Mouse (Mus musculus): ENCODE results near the gene Gm37240.

Gm37240 gene

DNA sequence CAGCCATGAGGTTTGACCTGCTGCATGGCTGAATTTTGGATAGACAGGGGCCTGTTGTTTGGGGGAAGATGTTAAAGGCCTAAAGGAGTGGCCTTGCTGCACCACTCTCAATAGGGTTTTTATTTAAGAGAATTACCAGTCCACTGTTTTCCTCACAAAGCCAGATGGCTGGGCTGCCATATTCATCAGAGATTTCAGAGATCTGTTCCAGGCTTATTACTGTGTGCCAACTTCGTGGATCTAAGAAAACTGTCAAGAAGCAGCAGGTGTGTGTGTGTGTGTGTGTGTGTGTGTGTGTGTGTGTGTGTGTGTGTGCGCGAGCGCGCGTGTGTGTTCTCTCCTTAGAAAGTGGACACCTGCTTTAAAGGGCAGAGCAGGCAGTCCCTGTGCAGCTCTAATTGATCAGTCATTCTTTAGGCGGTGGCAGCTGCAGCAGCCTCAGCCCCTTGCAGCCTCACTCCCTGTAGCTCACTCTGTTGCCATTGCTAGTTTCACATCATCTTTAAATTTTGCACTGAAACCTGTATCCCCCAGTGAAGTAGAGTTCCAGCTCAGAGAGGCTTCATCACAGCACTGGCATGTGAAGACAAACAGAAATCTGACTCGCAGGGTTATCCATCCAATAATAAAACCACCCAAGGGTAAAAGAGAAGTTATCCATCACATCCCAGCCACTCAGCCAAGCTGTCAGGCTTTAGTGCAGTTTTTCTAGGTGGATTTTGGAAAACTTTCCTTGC is 252.8 kb downstream of the Gm37240 start:
- in situ Hi-C loops (cut with MboI), result no loop called here

DNA sequence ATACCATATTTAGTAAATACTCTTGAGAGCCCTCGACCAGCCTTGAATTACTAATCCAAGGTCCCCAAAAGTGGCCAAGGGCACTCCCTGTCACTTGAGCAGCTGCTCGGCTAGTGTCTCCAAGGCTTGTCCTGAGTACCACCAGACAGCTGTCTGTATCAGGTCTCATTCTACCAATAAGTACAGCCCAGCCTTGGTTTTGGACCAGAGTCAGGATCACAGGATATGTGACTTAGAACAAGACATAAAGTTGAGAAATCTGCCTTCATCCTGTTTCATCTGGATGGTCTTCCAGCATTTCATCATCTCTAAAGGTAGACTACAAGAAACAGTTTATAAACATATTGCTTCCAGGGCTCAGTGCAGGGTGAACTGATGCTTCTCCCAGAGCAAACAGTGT is 253.6 kb downstream of the Gm37240 start:
- in situ Hi-C loops (cut with MboI), result no loop called here

DNA sequence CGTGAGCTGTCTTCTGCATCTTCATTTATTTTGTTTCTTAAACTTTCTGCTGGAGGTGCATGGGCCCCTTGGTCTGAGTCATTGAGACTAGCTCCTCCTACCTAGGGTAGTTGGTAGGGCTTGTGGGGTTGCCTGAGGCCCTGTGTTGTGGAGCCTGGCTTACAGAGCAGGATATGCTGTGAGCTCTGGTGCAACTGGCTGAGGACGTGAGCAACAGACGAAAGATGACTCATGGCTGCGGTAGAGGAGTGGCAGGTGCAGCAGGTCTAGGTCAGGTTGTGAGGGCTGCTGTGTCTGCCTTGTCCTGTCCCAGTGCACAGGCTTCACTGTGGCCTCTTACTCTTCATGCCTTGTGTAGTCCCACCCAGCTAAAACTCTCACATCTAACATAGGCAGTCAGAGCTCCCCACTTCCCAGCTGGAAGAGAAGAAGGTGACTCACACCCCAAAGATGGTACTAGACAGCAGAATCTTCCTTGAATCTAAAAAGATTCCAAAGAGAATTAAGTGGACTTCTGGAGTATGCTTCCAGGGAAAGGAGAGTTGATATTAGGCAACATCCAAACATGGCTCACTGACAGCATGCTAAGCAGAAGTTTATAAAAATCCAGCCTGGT is 257.3 kb downstream of the Gm37240 start:
- in situ Hi-C loops (cut with MboI), result no loop called here

- in situ Hi-C loops (cut with MboI), result no loop called here
Observed at GRCm38 (mm10) chr3:85619751-85620150, 267.6 kb downstream of the Gm37240 start.

DNA sequence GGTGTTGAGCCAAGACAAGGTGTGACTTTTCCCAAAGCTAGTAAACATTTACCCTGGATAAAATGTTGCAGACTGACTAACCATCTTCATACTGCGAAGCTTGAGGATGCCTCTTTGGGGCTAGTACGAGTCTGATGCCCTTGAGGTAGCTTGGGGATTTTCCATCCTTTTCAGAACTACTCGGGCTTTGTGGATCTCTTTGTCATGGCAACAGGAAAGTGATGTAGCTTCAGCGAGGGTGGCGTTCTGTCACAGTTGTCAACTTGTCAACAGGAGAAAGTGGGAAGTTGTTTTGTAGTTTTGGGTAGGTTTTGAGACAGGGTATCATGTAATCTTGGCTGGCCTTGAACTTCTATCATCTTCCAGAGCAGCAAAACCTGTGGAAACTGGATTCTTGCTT is 268.0 kb downstream of the Gm37240 start:
- in situ Hi-C loops (cut with MboI), result no loop called here

DNA sequence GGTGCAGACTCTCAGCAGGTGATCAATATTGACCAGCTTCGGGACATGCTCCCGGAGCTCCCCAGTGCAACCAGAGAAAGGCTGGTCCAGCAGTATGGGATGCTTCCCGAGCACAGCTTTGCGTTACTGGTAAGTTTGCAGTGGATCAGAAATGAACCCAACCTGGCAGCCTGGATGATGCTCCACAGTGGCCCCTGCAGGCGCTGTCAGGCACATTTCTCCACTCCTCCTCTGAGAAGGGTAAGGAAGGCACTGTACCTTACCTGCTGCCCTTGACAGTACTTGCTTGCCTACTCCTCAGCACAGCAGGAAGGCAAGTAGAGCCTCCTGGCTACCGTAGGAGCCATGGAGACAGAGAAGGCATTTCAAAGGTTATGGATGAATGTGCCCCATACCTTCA is 268.4 kb downstream of the Gm37240 start:
- in situ Hi-C loops (cut with MboI), result no loop called here

GRCm38 (mm10) chr3:85616389-85616788 is 270.9 kb downstream of the Gm37240 start:
- in situ Hi-C loops (cut with MboI), result no loop called here

DNA sequence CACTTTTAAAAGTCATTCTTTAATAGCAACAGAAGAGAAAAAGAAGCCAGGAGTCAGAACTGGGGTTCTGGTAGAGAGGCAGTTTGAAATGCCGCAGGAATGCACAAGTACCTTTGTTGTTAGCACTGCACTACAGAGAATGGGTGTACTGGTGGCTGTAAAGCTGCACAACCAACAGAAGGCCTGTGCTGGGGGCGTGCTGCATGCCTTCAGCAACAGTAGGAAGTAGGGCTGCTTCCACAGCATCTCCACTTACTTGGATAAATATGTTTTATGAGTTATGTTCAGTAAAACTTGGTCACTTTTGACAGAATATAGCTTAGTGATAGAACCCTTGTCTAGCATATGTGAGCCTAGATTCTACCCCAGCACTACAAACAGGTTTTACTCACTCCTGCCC is 279.6 kb downstream of the Gm37240 start:
- in situ Hi-C loops (cut with MboI), result no loop called here

DNA sequence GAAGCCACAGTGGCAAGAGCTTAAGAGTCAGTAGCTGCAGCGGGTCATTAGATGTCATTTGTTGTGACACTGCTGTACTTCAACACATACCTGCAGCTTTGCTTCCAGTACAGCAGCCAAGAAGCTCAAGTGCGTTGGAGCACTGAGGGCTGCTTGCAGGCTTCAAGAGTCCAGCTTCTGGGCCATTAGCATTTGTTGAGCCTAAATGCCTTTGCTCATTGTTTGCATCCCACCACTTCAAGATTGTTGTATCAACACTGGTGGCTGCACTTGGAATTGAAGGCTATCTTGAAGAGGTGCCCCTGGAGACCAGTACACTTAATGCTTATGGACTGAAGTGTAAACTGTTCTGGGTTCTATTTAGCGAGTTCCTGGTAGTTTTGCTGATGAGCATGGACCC is 280.4 kb downstream of the Gm37240 start:
- in situ Hi-C loops (cut with MboI), result no loop called here

- in situ Hi-C loops (cut with MboI), result no loop called here
Observed at GRCm38 (mm10) chr3:85603811-85604210, 283.5 kb downstream of the Gm37240 start.

GRCm38 (mm10) chr3:85601841-85602305 is 285.4 kb downstream of the Gm37240 start:
- in situ Hi-C loops (cut with MboI), result no loop called here

- in situ Hi-C loops (cut with MboI), result no loop called here
Observed at GRCm38 (mm10) chr3:85599526-85599925, 287.8 kb downstream of the Gm37240 start.

DNA sequence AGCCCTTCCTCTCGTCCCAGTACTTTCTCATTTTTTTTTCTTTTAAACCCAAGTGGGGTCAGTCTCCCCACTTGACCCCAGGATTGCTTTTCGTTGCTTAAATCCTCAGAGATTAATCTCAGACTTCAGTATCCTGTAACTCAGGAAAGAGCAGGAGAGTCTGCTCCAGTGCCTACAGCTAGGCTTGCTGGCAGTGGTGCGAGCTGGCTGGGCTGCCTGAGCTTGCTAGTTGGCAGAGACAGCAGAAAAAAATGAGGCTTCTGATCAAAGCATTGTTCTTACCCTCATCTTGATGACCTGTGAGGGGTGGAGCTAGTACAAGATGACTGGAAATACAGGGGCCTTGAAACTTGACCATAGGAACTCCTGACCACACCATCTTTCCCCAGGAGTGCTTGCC is 292.9 kb downstream of the Gm37240 start:
- in situ Hi-C loops (cut with MboI), result no loop called here

DNA sequence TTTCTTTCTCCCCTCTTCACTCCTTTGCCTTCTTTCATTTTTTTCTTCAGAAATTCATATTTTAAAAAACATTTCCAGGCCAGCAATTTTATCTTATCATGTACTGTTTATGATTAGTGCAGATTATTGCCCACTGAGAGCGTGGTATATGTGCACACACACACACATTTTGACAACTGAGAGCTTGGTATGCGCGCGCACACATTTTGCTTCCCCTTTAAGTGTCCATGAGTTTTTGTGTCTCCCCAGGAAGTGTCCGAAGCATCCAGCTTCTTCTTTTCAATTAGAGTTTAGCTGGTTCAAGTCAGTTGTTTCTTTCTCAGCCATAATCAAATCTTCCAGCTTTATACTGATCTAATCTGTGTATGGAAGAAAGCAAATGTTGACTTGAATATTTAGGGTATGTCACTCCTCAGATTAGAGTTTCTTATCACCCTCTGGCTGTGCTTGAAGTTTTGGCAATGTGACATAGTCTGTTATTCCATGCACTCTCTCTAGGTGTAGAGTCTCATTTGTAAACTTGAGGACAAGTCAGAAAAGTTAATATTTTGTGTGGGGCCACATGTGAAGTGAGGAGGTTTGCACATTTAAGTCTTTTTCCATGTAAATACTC is 294.6 kb downstream of the Gm37240 start:
- in situ Hi-C loops (cut with MboI), result no loop called here

DNA sequence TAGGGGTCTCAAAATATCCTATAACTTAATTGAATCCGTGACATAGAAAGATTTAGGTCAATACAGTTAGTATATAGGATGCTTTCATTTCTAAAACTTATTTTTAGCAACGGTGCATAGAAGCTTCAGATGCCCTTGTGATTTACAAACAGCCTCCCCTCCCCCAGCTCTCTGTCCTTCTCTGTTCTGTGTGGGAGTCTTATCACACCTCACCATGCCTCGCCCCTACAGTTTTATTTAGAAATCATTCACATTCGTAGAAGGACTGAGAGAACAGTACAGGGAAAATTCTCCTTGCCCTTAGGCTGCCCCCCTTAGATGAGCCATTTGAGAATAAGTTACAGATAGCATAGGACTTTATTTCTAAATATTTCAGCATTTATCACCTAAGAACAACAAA is 295.3 kb downstream of the Gm37240 start:
- in situ Hi-C loops (cut with MboI), result no loop called here

DNA sequence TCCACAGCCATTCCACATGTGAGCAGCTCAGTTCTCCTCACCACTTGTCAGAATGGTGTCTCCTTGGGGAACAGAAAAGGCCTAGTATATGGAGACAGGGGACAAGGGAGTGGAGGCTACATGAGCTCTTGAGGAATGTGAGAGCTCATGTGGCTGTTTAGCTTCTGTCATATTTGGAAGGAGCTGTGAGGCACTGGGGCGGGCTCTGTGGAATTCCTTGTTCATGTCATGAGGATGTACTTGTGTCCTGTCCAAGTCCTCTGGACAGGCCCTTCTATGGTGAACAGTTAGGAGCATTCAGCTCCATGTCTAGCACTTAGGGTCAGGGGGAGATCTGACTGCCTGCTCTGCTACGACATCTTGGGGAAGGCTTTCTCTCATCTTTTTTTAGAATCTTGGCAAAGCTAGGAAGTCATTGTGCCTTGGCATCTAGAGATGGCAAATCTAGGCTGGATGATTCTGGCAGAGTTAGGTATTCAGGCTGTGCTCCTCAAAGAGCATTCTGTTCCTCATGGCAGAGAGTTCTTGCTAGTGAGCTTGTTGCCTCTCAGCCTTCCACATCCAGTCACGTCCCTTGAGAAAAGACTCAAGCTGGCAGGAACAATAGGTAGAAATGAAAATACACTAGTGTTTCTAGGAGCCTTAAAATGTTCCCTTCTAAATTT is 297.1 kb downstream of the Gm37240 start:
- in situ Hi-C loops (cut with MboI), result no loop called here

- in situ Hi-C loops (cut with MboI), result no loop called here
Observed at GRCm38 (mm10) chr3:85588701-85589100, 298.6 kb downstream of the Gm37240 start.

GRCm38 (mm10) chr3:85584966-85585365 is 302.4 kb downstream of the Gm37240 start:
- in situ Hi-C loops (cut with MboI), result no loop called here

GRCm38 (mm10) chr3:85583194-85583593 is 304.1 kb downstream of the Gm37240 start:
- in situ Hi-C loops (cut with MboI), result no loop called here

- in situ Hi-C loops (cut with MboI), result no loop called here
Observed at GRCm38 (mm10) chr3:85582726-85583125, 304.6 kb downstream of the Gm37240 start.

DNA sequence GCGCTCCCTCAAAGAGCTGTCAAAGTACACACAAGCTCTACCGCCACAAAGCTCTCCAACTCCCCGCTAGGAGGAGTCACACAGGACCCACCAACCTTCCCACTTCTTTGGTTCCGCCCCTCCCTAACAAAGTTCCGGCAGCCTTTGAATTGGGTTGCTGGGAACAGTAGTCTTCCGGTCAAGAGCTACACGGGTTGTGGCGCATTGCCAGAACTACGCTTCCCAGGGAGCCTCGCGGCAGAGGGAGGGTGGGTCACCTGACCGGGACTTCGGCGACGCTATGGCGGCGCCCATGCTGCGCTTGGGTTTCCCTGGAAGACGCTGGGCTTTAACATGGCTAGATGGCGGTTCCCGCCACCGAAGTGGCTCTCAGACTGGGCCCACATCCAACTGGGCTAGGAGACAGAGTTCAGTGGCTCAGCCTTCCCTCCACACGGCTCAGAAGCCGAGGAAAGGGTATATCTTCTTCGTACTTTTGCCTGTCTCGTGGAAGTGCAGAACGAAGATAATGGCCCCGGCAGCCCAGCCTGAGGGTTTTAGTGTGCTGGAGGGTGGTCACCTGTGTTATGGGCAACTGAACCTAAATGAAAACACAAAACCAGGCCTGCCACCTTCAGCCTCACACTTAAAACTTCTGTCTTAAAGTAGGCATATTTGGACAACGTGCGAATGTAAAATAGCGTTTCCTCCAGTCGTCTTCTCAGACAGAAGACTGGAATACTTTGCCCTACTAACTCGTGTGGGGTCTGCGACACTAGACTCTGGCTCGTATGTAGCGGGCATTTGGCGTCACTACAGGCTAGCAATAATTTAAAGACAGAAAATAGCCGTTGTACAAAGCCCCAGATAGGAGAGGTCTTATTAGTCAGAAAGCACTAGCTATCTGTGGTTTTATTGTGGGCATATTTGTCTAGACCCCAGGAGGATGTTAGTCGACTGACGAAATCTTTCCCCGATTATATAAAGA is 313.2 kb downstream of the Gm37240 start, which contains the start of gene Gatb:
Gene Gatb (plus strand): TSS at position 256 of the 967 bp plus-strand sequence.
- in situ Hi-C loops (cut with MboI), result no loop called here

Measured in mature B cell (primary cell).